Mouse (Mus musculus): ENCODE data around the gene Usp18.
A peak's percentile ranks its signal among the peaks of the same experiment; 100 is the strongest.

The Usp18 gene

GRCm38 (mm10) chr6:121245127-121246036 is at the start of gene Usp18:
TSS of gene Usp18 (plus strand) at chr6:121245906.
- DNase-seq (ENCODE audit: extremely low read depth, insufficient read length, low spot score) = peak; percentile 87

GRCm38 (mm10) chr6:121197807-121198365 is 47.8 kb upstream of the Usp18 start:
- DNase-seq (ENCODE audit: extremely low read depth, insufficient read length, low spot score) = no peak

GRCm38 (mm10) chr6:121200458-121200857 is 45.2 kb upstream of the Usp18 start:
- DNase-seq (ENCODE audit: extremely low read depth, insufficient read length, low spot score) = no peak

DNA sequence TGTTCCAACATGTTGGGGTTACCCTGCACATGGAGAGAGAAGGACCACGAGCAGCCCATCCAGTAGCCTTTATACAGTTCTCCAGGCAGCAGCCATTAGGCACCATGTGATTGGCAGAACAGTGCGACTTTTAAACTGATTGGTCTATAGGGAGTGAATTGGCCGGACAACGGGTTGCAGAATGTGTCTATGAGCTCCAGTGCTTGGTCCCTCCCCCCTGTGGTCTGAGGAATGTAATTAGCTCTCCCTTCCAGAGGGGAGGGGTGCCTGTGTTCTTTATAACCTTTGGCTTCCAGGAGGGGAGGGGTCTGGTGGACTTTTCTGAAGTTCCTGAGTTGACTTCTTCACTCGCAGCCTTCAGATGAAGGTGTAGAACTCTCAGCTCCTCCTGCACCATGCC is 43.7 kb upstream of the Usp18 start:
- no peak for DNase-seq (ENCODE audit: extremely low read depth, insufficient read length, low spot score)

DNA sequence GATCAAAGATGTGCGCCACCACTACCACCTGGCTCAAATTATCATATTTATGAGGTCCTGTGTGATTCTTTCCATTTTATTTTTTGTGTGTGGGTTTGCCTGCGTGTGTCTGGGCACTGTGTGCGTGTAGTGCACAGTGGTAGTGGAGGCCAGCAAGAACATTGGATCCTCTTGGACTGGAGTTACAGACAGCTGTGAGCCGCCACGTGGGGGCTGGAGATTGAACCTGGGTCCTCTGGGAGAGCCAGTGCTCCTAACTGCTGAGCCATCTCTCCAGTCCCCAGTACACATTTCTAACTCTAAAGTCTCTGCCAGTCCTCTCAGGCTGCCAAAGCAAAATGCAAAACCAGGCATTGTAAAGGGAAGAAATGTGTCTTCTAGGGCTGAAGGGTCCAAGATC is 39.2 kb upstream of the Usp18 start:
- no peak for DNase-seq (ENCODE audit: extremely low read depth, insufficient read length, low spot score)

DNA sequence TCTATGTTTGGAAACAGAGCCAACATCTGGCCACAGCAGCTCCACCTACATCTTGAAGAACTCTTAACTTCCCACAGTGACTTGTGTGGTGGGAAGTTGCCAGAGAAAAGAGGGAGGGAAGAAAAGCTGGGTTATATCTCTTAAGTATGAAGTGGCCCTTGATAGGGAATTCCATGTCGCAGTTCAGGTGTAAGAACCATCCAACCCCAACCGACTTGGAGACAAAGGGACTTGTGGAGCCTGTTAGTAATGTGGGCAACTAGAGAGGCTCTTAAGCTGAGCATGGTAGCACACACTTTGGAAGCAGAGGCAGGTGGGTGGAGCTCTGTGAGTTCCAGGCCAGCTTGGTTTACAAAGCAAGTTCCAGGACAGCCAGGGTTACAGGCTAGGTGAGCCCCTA is 36.1 kb upstream of the Usp18 start:
- DNase-seq (ENCODE audit: extremely low read depth, insufficient read length, low spot score) = no peak

- no peak for DNase-seq (ENCODE audit: extremely low read depth, insufficient read length, low spot score)
Measured at GRCm38 (mm10) chr6:121210149-121210925, 35.4 kb upstream of the Usp18 start, which contains the start of gene Tuba8. TSS of gene Tuba8 (plus strand) at chr6:121210696.

- no peak for DNase-seq (ENCODE audit: extremely low read depth, insufficient read length, low spot score)
Measured at GRCm38 (mm10) chr6:121210926-121211289, 34.8 kb upstream of the Usp18 start.

- no peak for DNase-seq (ENCODE audit: extremely low read depth, insufficient read length, low spot score)
Measured at GRCm38 (mm10) chr6:121211743-121212142, 34.0 kb upstream of the Usp18 start.

DNA sequence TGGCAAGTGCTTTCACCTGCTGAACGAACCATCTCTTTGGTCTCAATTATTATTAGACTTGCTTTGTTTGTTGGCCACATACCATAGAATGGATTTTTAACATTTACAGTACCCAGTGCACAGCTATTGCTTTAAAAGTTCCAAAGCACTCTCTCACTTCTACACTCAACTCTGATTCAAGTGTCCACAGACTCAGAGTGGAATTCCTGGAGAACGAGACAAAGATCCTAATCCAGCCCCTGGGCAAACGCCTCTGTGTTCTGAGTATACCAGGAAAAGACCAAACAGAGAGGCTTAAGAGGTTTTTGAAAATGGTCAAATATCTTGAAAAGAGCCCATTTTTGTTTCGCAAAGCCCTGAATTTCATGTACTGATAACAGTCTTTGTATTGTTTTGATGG is 32.7 kb upstream of the Usp18 start:
- DNase-seq (ENCODE audit: extremely low read depth, insufficient read length, low spot score) = no peak

GRCm38 (mm10) chr6:121214221-121214620 is 31.5 kb upstream of the Usp18 start:
- no peak for DNase-seq (ENCODE audit: extremely low read depth, insufficient read length, low spot score)

DNA sequence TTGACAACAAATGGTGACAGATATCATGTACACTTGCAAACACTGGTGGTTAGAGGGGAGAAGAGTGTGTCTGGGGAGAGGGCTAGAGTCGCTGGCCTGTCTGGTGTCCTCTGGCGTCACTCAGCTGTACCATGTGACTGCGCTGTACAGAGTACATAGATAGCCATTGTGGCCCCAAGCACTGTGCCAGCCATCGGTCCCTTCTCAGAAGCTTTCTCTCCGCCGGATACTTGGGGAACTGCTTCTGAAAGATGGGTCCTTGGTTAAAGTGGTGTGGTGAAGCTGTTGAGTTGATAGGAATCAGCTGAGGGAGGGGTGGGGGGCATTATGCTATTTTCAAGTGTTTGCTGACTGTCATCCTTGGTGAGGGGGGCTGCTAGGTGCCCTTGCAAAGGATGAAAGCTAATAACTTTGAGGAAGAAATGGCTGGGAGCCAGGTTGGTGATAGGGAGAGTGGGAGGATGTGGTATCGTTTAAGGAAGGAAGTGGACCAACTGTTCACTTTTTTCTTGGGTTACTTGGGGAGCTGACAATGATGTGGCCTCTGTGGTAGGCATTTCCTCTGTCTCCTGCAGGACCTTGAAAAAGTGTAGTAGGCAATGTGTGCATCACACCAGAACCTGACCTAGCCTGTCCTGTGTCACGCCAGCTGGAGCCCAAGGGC is 30.9 kb upstream of the Usp18 start:
- no peak for DNase-seq (ENCODE audit: extremely low read depth, insufficient read length, low spot score)

- DNase-seq (ENCODE audit: extremely low read depth, insufficient read length, low spot score) = no peak
Measured at GRCm38 (mm10) chr6:121215336-121215735, 30.4 kb upstream of the Usp18 start.

GRCm38 (mm10) chr6:121215896-121216295 is 29.8 kb upstream of the Usp18 start:
- DNase-seq (ENCODE audit: extremely low read depth, insufficient read length, low spot score) = no peak

GRCm38 (mm10) chr6:121216589-121217255 is 29.0 kb upstream of the Usp18 start:
- no peak for DNase-seq (ENCODE audit: extremely low read depth, insufficient read length, low spot score)

- DNase-seq (ENCODE audit: extremely low read depth, insufficient read length, low spot score) = no peak
Measured at GRCm38 (mm10) chr6:121218002-121218401, 27.7 kb upstream of the Usp18 start.

DNA sequence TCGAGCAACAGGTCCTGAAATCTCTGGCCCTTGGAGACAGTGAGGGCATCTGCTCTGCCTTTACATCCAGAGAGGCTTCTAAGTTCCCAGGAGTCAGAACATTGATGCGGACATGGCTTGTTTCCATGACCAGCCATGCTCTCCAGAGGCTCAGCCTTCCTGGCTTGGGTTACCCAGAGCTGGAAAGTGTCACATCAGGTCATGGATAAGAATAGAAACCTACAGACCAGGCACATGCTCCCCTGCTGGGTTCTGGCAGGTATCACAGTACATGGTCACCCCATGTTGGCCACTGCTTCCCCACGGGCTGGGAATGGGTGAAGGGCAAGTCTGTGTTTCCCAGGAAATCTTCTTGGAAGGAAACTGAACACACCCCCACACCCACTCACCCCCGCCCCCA is 26.3 kb upstream of the Usp18 start:
- no peak for DNase-seq (ENCODE audit: extremely low read depth, insufficient read length, low spot score)

DNA sequence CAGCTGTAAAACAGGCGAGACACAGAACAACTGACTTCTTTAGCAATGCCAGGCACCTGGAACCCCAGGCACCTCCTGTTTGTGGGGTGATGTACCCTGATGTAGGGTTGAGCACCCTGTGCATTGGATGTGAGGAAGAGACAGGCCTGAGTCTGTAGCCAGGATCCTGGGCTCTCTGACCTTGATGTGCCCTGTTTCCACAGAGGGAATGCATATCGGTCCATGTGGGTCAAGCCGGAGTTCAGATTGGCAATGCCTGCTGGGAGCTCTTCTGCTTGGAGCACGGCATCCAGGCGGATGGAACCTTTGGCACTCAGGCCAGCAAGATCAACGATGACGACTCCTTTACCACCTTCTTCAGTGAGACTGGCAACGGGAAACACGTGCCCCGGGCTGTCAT is 25.5 kb upstream of the Usp18 start:
- no peak for DNase-seq (ENCODE audit: extremely low read depth, insufficient read length, low spot score)

- DNase-seq (ENCODE audit: extremely low read depth, insufficient read length, low spot score) = no peak
Measured at GRCm38 (mm10) chr6:121221876-121222597, 23.7 kb upstream of the Usp18 start.

GRCm38 (mm10) chr6:121223001-121223400 is 22.7 kb upstream of the Usp18 start:
- DNase-seq (ENCODE audit: extremely low read depth, insufficient read length, low spot score) = no peak
